Mouse (Mus musculus) lung, postnatal 0 days (tissue): ENCODE measurements around the gene Tbc1d10c.

Experiments used
- CTCF ChIP-seq: IDR thresholded peaks from 2 replicates; pipeline ENCODE4 v1.5.1; 2016; ENCODE audit warnings: antibody characterized with exemption, mild to moderate bottlenecking
- EP300 ChIP-seq: IDR thresholded peaks from 2 replicates; pipeline ENCODE4 v1.6.1; 2016; ENCODE audit warnings: antibody characterized with exemption, mild to moderate bottlenecking, control low read depth

DNA sequence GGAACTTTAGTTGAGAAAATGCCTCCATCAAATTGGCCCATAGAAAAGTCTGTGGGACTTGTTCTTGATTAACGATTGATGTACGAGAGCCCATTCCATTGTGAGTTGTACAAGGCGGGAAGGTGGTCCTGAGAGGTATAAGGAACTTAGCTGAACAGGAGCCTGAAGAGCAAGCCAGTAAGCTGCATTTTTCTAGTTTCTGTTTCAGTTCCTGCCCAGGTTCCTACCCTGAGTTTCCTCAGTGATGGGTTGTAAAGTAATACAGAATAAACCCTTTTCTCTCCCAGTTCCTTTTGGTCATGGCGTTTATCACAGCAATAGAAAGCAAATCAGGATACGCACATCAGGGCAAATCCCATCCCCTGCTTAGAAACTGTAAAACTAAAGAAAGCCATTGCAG, 53.2 kb downstream of the Tbc1d10c start:
- TF ChIP-seq CTCF, result no peak
- TF ChIP-seq EP300, result no peak
